Mouse (Mus musculus) bone marrow macrophage, adult 2 months (primary cell): ENCODE measurements around the gene Peli1. TPM values are rescaled to one million over a fixed set of nuclear protein-coding genes. Genes with fewer than 3 reads are reported as not detected.

Experiments
- H3K27ac ChIP-seq: 2 replicates; pipeline ENCODE4 v1.5.1; 2012; ENCODE audit warnings: low read depth, low read length; ENCODE audit not compliant: insufficient read depth
- H3K4me1 ChIP-seq: 2 replicates; pipeline ENCODE4 v1.6.1; 2012; ENCODE audit warnings: low read length; ENCODE audit not compliant: control insufficient read depth, insufficient read depth
- H3K4me3 ChIP-seq: 2 replicates; pipeline ENCODE4 v1.5.1; 2012; ENCODE audit warnings: mild to moderate bottlenecking, low read length, moderate library complexity; ENCODE audit not compliant: insufficient read depth
- CTCF ChIP-seq: IDR thresholded peaks from 2 replicates; pipeline ENCODE4 v1.5.1; 2012; ENCODE audit warnings: low read depth, mild to moderate bottlenecking, low read length, moderate library complexity
- POLR2A ChIP-seq: IDR thresholded peaks from 2 replicates; pipeline ENCODE4 v1.6.1; 2012; ENCODE audit warnings: mild to moderate bottlenecking, low read depth, low read length, borderline replicate concordance
- polyA plus RNA-seq: library from polyadenylated mRNA; stranded (reverse); fragments of >200 nt; gene quantifications from 2 replicates; pipeline ENCODE4 v1.2.4, GENCODE M21; 2012; ENCODE audit not compliant: missing spikeins, insufficient read depth, insufficient read length

Peli1 gene
- polyA plus RNA-seq, 1 experiment = 28.2 TPM

DNA sequence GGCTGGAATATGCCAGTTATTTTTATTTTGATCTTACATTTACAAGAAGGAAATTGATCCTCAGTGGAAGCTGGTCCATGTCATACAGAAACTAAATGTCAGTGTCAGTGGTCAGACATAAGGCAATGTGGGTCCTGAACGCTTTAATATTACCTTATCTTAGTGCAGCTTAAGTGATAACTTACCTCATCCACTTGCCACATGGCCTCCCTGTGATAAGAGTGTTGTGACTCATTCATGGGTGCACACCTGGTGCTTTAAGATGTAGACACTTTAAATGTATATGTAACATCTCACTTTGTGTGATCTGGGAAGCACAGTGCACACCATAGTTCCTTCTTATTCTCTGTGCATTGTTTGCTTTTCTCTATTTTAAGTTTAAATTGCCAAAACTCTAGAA lies 14.3 kb downstream of the Peli1 start:
- Histone ChIP-seq H3K27ac (no peak overlapping the region), H3K4me3 (no peak overlapping the region), H3K4me1 (no peaks in the 10 kb centered on the region)
- TF ChIP-seq POLR2A = no peak
- no peak for TF ChIP-seq CTCF

DNA sequence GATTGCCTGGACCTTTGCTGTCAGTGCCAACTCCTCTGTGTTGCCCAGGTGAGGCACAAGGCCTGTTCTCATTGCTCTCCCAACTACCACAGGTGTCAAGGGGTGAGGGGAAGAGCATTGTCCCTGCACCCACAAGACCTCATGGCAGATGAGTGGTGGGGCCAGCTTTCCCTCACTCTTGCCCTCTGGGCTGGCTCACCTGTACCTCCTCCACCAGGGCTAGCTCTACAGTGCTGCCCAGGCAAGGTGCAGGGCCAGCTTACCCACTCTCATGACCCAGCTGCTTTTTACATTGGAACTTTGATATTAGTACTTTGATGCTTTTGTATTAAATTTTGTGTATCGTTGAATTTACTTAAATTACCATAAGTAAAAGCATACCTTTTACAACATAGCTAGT lies 16.0 kb downstream of the Peli1 start:
- no peak for TF ChIP-seq CTCF
- no peak for TF ChIP-seq POLR2A
- Histone ChIP-seq H3K27ac (no peak overlapping the region), H3K4me3 (no peak overlapping the region), H3K4me1 (no peaks in the 10 kb centered on the region)

DNA sequence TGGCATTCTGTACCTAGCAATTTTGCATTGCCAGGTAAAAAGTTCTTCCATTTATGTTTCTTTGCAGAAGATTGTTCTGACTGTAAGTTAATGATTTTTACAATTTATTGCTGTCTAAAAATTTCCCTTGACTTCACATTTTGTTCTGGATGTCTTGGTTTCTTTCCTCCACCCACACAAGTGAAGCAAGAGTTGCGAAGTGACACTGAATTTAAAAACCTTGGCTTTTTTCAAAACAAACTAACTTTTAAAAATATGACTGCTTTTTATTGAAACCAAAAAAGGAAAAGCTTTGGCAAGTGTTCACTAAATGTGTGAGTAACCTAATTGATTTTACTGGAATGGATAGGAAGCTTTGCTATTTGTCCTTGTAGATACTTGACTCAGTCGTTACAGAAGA lies 18.2 kb downstream of the Peli1 start:
- peaks cover 4% of the 10 kb centered on the region; the same call in 1 of the 2 replicates for H3K4me1 ChIP-seq
- no peak for TF ChIP-seq CTCF
- no peak for TF ChIP-seq POLR2A
- H3K27ac ChIP-seq = no peak overlapping the region
- H3K4me3 ChIP-seq = no peak overlapping the region

DNA sequence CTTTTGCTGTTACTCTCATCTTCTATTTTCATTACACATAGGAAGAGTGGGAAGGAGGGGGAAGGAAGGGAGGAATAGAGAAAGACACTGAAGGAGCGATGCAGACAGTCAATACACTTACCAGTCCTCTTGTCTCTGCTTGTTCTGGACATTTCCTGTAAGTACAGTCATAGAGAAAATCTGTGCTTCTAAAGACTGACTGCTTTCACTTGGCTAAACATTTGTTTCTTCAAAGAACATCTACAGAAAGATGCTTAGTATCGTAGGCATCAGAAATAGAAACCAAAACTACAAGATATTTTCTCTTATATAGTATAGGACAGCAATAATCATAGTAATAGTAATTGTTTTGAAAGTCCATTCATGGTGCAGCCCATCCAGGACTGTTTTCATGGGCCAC lies 23.4 kb downstream of the Peli1 start:
- no peak overlapping the region for H3K4me3 ChIP-seq
- no peak overlapping the region for H3K27ac ChIP-seq
- peaks cover 5% of the 10 kb centered on the region for H3K4me1 ChIP-seq
- no peak for TF ChIP-seq CTCF
- no peak for TF ChIP-seq POLR2A

DNA sequence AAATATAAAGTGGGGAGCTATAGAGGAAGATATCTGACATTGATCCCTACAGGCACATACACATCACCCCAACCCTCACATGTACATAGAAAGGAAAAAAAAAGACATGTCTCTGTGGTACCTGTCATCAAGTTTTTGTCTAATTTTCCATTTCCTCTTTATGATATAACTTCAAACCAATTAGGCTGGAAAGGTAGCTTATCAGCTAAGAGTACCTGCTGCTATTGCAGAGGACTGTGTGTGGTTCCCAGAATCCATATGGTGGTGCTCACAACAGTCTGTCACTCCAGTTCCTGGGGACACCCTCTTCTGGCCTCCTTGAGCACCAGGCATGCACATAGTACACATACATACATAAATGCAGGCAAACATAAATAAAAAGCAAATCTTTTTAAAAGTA lies 24.7 kb downstream of the Peli1 start:
- TF ChIP-seq POLR2A = no peak
- no peak for TF ChIP-seq CTCF
- Histone ChIP-seq H3K4me1 (peaks cover 8% of the 10 kb centered on the region), H3K27ac (no peak overlapping the region), H3K4me3 (no peak overlapping the region)

DNA sequence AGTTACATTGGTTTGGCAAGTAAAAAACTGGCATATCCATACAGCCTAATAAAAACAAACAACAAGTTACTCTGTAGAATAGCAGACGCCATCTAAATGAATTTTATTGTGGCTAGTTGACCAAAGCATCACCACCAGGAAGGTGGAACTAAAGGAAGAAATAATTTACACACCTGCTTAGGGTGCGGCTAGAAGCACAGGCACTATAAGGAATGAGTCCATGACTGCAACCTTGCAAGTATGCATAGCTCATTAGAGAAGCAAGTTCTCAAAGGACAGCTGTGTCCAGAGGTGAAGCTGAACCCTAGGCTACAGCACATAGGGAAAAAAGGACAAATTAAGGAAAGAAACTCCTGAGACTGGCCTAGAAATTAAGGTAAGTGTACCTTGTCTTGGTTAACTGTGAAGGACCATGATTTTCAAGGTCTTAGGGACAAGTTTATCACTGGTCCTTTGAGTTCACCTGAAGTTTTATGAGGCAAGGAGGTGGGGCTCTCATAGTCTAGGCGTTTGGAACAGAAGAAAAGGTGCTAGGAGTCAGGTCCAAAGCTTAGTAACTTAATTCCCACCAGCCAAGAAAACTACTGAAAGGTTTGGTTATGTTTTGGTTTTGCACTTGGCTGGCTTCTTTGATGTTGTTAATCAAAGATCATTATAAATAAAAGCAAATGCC lies 25.7 kb downstream of the Peli1 start:
- Histone ChIP-seq H3K4me3 (no peak overlapping the region), H3K27ac (no peak overlapping the region), H3K4me1 (peaks cover 8% of the 10 kb centered on the region)
- TF ChIP-seq CTCF = no peak
- TF ChIP-seq POLR2A = no peak

DNA sequence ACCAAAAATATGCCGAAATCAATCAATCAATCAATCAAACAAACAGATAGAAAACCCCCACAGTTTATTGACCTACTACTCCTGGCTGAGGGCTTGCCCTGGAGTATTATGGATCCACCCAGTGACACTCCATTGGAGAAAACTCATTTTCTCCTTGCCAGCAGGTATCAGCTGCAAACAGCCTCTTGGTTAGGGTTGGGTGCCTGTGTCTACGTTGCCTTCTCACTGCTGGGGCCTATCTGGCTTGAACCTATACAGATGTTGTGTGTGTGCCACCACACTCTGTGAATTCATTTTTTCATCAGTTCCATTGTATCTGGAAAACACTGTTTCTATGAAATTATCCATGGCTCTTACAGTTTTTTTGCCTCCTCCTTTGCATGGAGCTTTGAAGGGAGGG lies 30.6 kb downstream of the Peli1 start:
- no peak overlapping the region for H3K4me3 ChIP-seq
- no peak for TF ChIP-seq CTCF
- TF ChIP-seq POLR2A = no peak
- peaks cover 3% of the 10 kb centered on the region for H3K4me1 ChIP-seq
- H3K27ac ChIP-seq = no peak overlapping the region

DNA sequence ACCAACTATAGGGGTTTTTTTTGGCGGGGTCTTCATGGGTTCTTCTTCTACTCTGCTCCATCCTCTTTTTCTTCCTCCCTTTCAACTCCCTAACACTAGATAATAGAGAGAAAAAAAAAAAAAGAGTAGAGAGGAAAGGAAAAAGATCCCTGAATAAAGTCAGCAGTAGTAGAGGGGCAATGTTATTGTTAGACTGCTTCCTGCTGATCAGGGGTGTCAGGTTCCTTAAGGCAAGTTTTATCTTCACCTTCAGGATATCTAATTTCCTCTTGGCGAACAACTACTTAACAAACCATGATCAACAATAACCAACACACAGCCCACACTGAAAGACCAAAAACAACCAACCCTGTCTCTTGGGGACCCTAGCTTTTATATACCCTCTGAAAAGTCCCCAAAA lies 31.3 kb downstream of the Peli1 start:
- no peak for TF ChIP-seq POLR2A
- no peak for TF ChIP-seq CTCF

DNA sequence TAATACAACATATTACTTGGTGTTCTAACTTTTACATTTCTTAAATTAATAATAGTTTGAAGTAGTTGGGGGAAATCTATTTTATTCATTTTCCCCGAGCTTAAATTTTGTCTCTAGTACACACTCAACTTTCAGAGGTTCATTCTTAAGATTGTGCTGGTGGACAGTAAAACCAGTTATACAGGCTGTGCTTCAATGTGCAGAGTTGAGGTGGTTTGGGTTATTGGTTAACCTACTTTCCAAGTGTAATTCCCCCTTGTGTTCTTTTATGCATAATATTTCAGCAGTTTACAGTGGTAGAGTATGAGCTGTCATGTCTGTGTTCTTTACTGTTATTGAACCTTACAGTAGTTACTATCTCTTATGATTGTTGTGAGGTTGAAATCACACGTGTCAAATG lies 40.6 kb downstream of the Peli1 start:
- Histone ChIP-seq H3K4me3 (no peak overlapping the region), H3K27ac (no peak overlapping the region), H3K4me1 (peaks cover 2% of the 10 kb centered on the region)
- TF ChIP-seq CTCF (no peak), POLR2A (no peak)

More for the DNA sequence above, 31.3 kb downstream of the Peli1 start:
- H3K4me3 ChIP-seq = no peak overlapping the region
- no peak overlapping the region for H3K27ac ChIP-seq
- H3K4me1 ChIP-seq = peaks cover 3% of the 10 kb centered on the region

DNA sequence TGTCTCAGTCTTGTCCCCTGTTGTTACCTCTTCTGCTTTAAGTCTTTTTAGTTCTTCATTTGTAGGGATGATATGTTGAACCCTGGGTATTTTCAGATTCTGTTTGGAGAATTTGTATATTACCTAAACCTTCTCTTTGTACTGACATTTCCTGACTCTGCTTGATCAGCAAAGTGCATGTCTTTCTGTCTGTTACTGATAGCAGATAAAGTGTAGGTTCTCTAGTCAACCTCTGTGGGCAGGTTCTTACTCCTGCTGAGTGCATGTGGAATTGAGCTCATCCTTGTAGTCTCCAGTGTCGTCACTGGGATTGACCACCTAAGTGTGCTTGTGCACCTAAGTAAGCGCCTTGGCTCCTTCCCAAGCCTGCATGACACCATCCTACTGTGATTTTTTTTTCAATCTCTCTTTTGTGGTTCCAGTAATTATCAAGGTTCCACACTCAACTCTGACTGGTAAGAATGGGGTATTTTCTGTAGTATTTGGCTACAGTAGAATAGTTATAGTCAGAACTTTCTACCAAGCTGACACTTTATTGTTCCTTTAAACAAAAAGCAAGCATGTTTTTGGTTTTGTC lies 43.9 kb downstream of the Peli1 start:
- peaks cover 2% of the 10 kb centered on the region for H3K4me1 ChIP-seq
- H3K4me3 ChIP-seq = no peak overlapping the region
- TF ChIP-seq POLR2A = no peak
- no peak for TF ChIP-seq CTCF
- no peak overlapping the region for H3K27ac ChIP-seq
